Mouse (Mus musculus): ENCODE measurements around the gene Notch2.
A peak's percentile ranks its signal among the peaks of the same experiment; 100 is the strongest.
"Not testable (repeated sequence)": the region's sequence is repeated elsewhere in the genome, so short reads cannot be mapped to it uniquely, and the experiment has no call there.

Notch2 gene

GRCm38 (mm10) chr3:98093954-98094353, 80.6 kb downstream of the Notch2 start:
- no peak for DNase-seq (ENCODE audit: inconsistent age in 2 of 2, low spot score in 1 of 2)

GRCm38 (mm10) chr3:98094629-98095583, 81.6 kb downstream of the Notch2 start:
- DNase-seq (ENCODE audit: inconsistent age in 2 of 2, low spot score in 1 of 2), result no peak

- DNase-seq (ENCODE audit: inconsistent age in 2 of 2, low spot score in 1 of 2), result no peak
Measured at GRCm38 (mm10) chr3:98096981-98097380, 83.7 kb downstream of the Notch2 start.

GRCm38 (mm10) chr3:98098676-98099075, 85.3 kb downstream of the Notch2 start:
- DNase-seq (ENCODE audit: inconsistent age in 2 of 2, low spot score in 1 of 2), result no peak

GRCm38 (mm10) chr3:98099287-98099686, 86.0 kb downstream of the Notch2 start:
- peak in 1 of 2 experiments; percentile 57 for DNase-seq (ENCODE audit: inconsistent age in 2 of 2, low spot score in 1 of 2)

GRCm38 (mm10) chr3:98101541-98101940, 88.2 kb downstream of the Notch2 start:
- no peak for DNase-seq (ENCODE audit: inconsistent age in 2 of 2, low spot score in 1 of 2)

- no peak for DNase-seq (ENCODE audit: inconsistent age in 2 of 2, low spot score in 1 of 2)
Measured at GRCm38 (mm10) chr3:98104851-98105471, 91.6 kb downstream of the Notch2 start.

- DNase-seq (ENCODE audit: inconsistent age in 2 of 2, low spot score in 1 of 2), result no peak
Measured at GRCm38 (mm10) chr3:98105496-98105895, 92.2 kb downstream of the Notch2 start.

GRCm38 (mm10) chr3:98106115-98106514, 92.8 kb downstream of the Notch2 start:
- DNase-seq (ENCODE audit: inconsistent age in 2 of 2, low spot score in 1 of 2), result no peak

GRCm38 (mm10) chr3:98106590-98107313, 93.4 kb downstream of the Notch2 start:
- DNase-seq (ENCODE audit: inconsistent age in 2 of 2, low spot score in 1 of 2), result no peak

GRCm38 (mm10) chr3:98108416-98108815, 95.1 kb downstream of the Notch2 start:
- no peak for DNase-seq (ENCODE audit: inconsistent age in 2 of 2, low spot score in 1 of 2)

- DNase-seq (ENCODE audit: inconsistent age in 2 of 2, low spot score in 1 of 2), result no peak
Measured at GRCm38 (mm10) chr3:98108866-98109265, 95.5 kb downstream of the Notch2 start.

GRCm38 (mm10) chr3:98110610-98111009, 97.3 kb downstream of the Notch2 start:
- DNase-seq (ENCODE audit: inconsistent age in 2 of 2, low spot score in 1 of 2), result no peak

- no peak for DNase-seq (ENCODE audit: inconsistent age in 2 of 2, low spot score in 1 of 2)
Measured at GRCm38 (mm10) chr3:98118252-98118651, 104.9 kb downstream of the Notch2 start.

- DNase-seq (ENCODE audit: inconsistent age in 2 of 2, low spot score in 1 of 2), result no peak
Measured at GRCm38 (mm10) chr3:98119338-98119737, 106.0 kb downstream of the Notch2 start.

- no peak for DNase-seq (ENCODE audit: inconsistent age in 2 of 2, low spot score in 1 of 2)
Measured at GRCm38 (mm10) chr3:98120884-98121283, 107.6 kb downstream of the Notch2 start.

GRCm38 (mm10) chr3:98127775-98128174, 114.4 kb downstream of the Notch2 start:
- no peak for DNase-seq (ENCODE audit: inconsistent age in 2 of 2, low spot score in 1 of 2)

- no peak for DNase-seq (ENCODE audit: inconsistent age in 2 of 2, low spot score in 1 of 2)
Measured at GRCm38 (mm10) chr3:98128716-98129115, 115.4 kb downstream of the Notch2 start.

GRCm38 (mm10) chr3:98132140-98132539, 118.8 kb downstream of the Notch2 start:
- not testable (repeated sequence) for DNase-seq (ENCODE audit: inconsistent age in 2 of 2, low spot score in 1 of 2)

- DNase-seq (ENCODE audit: inconsistent age in 2 of 2, low spot score in 1 of 2), result no peak
Measured at GRCm38 (mm10) chr3:98132636-98133035, 119.3 kb downstream of the Notch2 start.

GRCm38 (mm10) chr3:98141456-98141855, 128.1 kb downstream of the Notch2 start:
- no peak for DNase-seq (ENCODE audit: inconsistent age in 2 of 2, low spot score in 1 of 2)

All from adrenal gland, adult (tissue).